Mouse (Mus musculus): ENCODE measurements around the gene Mas1. TPM values are rescaled to one million over a fixed set of nuclear protein-coding genes. Genes with fewer than 3 reads are reported as not detected.
A peak's percentile ranks its signal among the peaks of the same experiment; 100 is the strongest.

The Mas1 gene
- total RNA-seq, 2 experiments from 2014 or later = 0.60 TPM; not detected in 1

GRCm38 (mm10) chr17:12830351-12830750 lies 37.6 kb downstream of the Mas1 start:
- DNase-seq = no peak

- no peak for DNase-seq
Measured at GRCm38 (mm10) chr17:12815885-12816284, 52.1 kb downstream of the Mas1 start.

GRCm38 (mm10) chr17:12814502-12814901 lies 53.4 kb downstream of the Mas1 start:
- DNase-seq = no peak

GRCm38 (mm10) chr17:12810973-12811303 lies 57.0 kb downstream of the Mas1 start:
- DNase-seq = no peak

GRCm38 (mm10) chr17:12810103-12810972 lies 57.6 kb downstream of the Mas1 start:
- peak; percentile 84 for DNase-seq

GRCm38 (mm10) chr17:12808851-12809250 lies 59.1 kb downstream of the Mas1 start:
- DNase-seq = no peak

- DNase-seq = no peak
Measured at GRCm38 (mm10) chr17:12804584-12805445, 63.1 kb downstream of the Mas1 start.

GRCm38 (mm10) chr17:12801861-12802540 lies 65.9 kb downstream of the Mas1 start:
- DNase-seq = no peak

- DNase-seq = no peak
Measured at GRCm38 (mm10) chr17:12799368-12800275, 68.3 kb downstream of the Mas1 start.

GRCm38 (mm10) chr17:12798571-12798970 lies 69.4 kb downstream of the Mas1 start:
- no peak for DNase-seq

GRCm38 (mm10) chr17:12797427-12798029 lies 70.4 kb downstream of the Mas1 start:
- no peak for DNase-seq

- DNase-seq = no peak
Measured at GRCm38 (mm10) chr17:12796633-12797032, 71.3 kb downstream of the Mas1 start.

GRCm38 (mm10) chr17:12793660-12794406 lies 74.1 kb downstream of the Mas1 start:
- DNase-seq = peak; percentile 78

GRCm38 (mm10) chr17:12792422-12793206 lies 75.3 kb downstream of the Mas1 start:
- peak; percentile 70 for DNase-seq

- no peak for DNase-seq
Measured at GRCm38 (mm10) chr17:12791420-12791819, 76.5 kb downstream of the Mas1 start.

GRCm38 (mm10) chr17:12791079-12791406 lies 76.9 kb downstream of the Mas1 start:
- no peak for DNase-seq
